Mouse (Mus musculus): ENCODE measurements around the gene Trim8. TPM values are rescaled to one million over a fixed set of nuclear protein-coding genes. Genes with fewer than 3 reads are reported as not detected.

Trim8 gene
- polyA plus RNA-seq, 1 experiment = not detected

- H3K4me1 ChIP-seq (ENCODE audit: control insufficient read depth, insufficient read depth, low read length) = peaks cover 75% of the 10 kb centered on the region
- 1% methylated on average over 20 of the region's 20 CpGs for WGBS
- peak overlapping the region; percentile 95 for H3K27ac ChIP-seq (ENCODE audit: insufficient read depth, low read depth, low read length)
- H3K4me3 ChIP-seq (ENCODE audit: insufficient read depth, low read depth, low read length) = peak overlapping the region; percentile 35
- TF ChIP-seq POLR2A (IDR thresholded peaks at IDR 0.05; ENCODE audit: insufficient read depth, low read depth, low read length) (no peak), CTCF (IDR thresholded peaks at IDR 0.05; ENCODE audit: insufficient read depth, low read depth, low read length) (no peak)
Observed at GRCm38 (mm10) chr19:46528529-46529213, 27.2 kb downstream of the Trim8 start.

DNA sequence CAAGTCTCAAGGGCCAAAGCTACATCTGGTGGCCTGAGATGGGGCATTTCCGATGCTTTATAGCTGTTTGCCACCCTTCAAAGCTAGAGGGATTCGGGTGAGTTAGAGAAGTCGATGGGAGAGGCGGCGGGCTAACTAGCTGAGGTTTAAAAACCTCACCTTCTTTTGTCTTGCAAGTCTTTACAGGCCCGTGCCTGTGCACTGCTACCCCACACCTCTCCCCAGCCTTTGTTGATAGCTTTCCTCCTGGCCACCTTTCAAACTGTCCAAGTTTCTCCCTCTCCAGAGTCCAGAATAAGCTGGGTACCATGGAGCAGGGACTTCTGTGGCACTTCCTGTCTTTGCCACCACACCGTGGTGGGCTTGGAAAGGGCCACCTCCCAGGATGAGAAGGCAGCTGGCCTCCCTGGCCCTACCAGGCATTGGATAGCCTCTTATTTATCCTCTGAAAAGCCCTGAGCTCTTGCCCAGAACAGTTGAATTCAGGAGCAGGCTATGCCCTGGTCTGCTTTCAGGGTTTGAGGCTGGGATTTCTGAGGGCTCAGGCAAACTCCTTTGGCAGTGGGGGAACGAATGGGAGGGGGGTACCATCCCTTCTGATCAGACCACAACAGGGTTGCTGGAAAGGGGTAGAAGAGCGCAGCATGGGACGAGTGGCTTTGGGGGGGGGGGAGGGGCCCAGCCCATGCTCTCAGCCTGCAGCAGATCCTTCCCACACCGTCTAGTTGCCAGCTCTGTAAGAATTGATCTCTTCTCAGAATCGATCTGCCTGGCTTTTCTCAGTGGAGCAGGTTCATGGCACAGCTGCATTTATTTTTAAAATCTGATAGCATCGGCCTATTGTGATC is 28.3 kb downstream of the Trim8 start:
- H3K4me3 ChIP-seq (ENCODE audit: insufficient read depth, low read depth, low read length) = no peak overlapping the region
- no peak for TF ChIP-seq POLR2A (IDR thresholded peaks at IDR 0.05; ENCODE audit: insufficient read depth, low read depth, low read length)
- no peak for TF ChIP-seq CTCF (IDR thresholded peaks at IDR 0.05; ENCODE audit: insufficient read depth, low read depth, low read length)
- H3K27ac ChIP-seq (ENCODE audit: insufficient read depth, low read depth, low read length) = peak overlapping the region; percentile 61
- H3K4me1 ChIP-seq (ENCODE audit: control insufficient read depth, insufficient read depth, low read length) = peaks cover 63% of the 10 kb centered on the region
- WGBS = 33% methylated on average over 13 of the region's 13 CpGs

DNA sequence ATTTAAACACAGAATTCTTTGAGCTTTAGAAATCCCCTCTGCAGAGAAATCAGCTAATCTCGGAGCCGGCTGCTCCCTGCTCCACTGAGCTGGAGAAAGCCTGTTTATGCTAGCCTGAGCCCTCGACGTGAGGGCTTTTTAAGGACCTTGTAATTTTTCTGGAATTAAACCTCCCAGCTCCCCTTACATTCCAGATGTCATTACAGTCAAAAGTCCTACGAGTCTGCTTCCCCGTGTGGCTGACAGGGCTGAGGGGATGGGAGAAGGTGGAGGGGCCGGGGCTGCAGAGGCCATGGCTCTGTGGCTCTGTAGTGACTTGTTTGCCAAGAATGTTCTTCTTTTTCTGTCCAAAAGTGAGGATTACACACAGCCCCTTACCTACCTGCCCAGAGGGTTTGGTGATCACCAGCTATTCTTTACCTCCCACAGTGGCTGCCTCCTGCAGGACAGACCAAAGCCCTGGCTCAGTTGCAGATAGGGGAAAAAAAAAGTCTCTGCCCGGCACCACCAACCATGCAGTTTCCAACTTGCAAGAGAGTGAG is 29.0 kb downstream of the Trim8 start:
- Histone ChIP-seq H3K4me3 (ENCODE audit: insufficient read depth, low read depth, low read length) (no peak overlapping the region), H3K4me1 (ENCODE audit: control insufficient read depth, insufficient read depth, low read length) (peaks cover 60% of the 10 kb centered on the region), H3K27ac (ENCODE audit: insufficient read depth, low read depth, low read length) (0 out of 2 replicates have a peak overlapping the region, but pooled peaks have one; percentile 18)
- TF ChIP-seq POLR2A (IDR thresholded peaks at IDR 0.05; ENCODE audit: insufficient read depth, low read depth, low read length) = no peak
- no peak for TF ChIP-seq CTCF (IDR thresholded peaks at IDR 0.05; ENCODE audit: insufficient read depth, low read depth, low read length)
- WGBS = 29% methylated on average over 8 of the region's 8 CpGs

- H3K4me1 ChIP-seq (ENCODE audit: control insufficient read depth, insufficient read depth, low read length) = peaks cover 56% of the 10 kb centered on the region
- no peak overlapping the region for H3K4me3 ChIP-seq (ENCODE audit: insufficient read depth, low read depth, low read length)
- peak overlapping the region; percentile 58 for H3K27ac ChIP-seq (ENCODE audit: insufficient read depth, low read depth, low read length)
- TF ChIP-seq CTCF (IDR thresholded peaks at IDR 0.05; ENCODE audit: insufficient read depth, low read depth, low read length) (no peak), POLR2A (IDR thresholded peaks at IDR 0.05; ENCODE audit: insufficient read depth, low read depth, low read length) (no peak)
- 13% methylated on average over 16 of the region's 16 CpGs for WGBS
Observed at GRCm38 (mm10) chr19:46531071-46532030, 29.8 kb downstream of the Trim8 start.

DNA sequence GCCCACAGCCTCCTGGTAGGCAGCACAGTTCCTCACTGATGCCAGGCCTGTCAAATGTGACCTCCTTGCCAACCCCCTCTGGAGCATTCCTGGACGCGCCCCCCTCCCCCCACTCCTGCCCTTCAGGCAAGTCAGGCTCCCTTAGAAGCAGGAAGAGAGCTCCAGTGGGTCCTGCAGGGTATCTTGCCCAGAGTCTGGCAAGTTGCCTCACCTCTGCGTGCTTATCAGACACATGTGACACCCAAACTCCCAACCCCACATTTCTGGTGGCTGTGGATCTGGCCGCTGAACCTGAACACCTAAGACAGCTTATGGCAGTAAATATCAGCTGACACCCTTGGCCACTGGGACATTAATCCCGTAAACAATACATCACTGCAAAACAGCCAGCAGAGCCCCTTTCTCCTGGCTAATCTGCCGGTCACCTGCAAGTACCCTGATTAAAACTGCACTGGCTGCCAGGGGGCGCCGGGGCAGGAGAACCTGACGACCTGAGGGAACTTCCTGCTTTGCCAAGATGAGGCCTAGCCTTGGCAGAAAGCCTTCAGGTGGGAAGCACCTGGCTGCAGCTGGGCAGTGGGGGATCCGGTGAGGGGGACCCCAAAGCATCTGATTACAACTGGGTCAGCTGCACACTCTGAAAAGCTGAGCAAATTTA is 30.7 kb downstream of the Trim8 start:
- Histone ChIP-seq H3K4me1 (ENCODE audit: control insufficient read depth, insufficient read depth, low read length) (peaks cover 55% of the 10 kb centered on the region), H3K4me3 (ENCODE audit: insufficient read depth, low read depth, low read length) (no peak overlapping the region), H3K27ac (ENCODE audit: insufficient read depth, low read depth, low read length) (no peak overlapping the region)
- TF ChIP-seq POLR2A (IDR thresholded peaks at IDR 0.05; ENCODE audit: insufficient read depth, low read depth, low read length) = no peak
- no peak for TF ChIP-seq CTCF (IDR thresholded peaks at IDR 0.05; ENCODE audit: insufficient read depth, low read depth, low read length)
- 28% methylated on average over 10 of the region's 10 CpGs for WGBS

DNA sequence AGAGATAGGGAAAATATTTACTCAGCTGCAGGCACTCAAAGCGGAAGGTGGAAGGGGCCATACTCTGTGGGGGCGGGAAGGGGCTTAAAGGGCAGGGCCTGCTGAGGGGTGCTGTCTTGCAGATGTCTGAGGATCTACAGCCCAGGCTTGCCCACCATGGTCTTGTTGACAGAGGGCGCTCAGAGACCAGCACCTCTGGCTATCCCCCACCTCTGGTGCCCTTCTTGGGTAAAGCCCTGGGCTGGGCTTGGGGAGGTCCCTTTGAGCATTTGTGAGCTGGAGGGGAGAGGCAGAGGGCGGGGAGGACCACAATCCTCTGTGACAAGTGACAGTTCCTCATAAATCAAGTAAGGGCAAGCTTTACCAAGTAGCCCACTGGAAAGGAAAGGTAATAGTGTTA is 31.6 kb downstream of the Trim8 start:
- H3K27ac ChIP-seq (ENCODE audit: insufficient read depth, low read depth, low read length) = no peak overlapping the region
- no peak overlapping the region for H3K4me3 ChIP-seq (ENCODE audit: insufficient read depth, low read depth, low read length)
- no peak for TF ChIP-seq POLR2A (IDR thresholded peaks at IDR 0.05; ENCODE audit: insufficient read depth, low read depth, low read length)
- no peak for TF ChIP-seq CTCF (IDR thresholded peaks at IDR 0.05; ENCODE audit: insufficient read depth, low read depth, low read length)
- 86% methylated on average over 4 of the region's 4 CpGs for WGBS
- peaks cover 47% of the 10 kb centered on the region for H3K4me1 ChIP-seq (ENCODE audit: control insufficient read depth, insufficient read depth, low read length)

DNA sequence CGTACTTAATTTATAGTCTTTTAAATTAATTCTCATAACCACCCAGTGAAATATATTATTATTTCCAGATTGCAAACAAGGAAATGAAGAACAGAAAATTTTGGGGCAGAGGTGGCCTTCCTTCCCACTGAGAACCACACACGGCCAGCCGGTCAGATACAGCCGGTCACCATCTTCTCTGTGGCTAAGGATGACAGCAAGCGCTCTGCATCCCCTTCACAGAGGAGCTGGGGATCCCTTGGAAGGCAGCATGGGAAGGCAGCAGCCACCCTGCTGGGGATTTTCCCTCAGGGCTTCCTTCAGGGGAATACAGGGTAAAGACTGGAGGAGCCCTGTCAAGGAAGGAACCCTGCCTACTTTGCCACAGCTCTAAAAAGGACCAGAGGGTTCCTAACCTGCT is 32.0 kb downstream of the Trim8 start:
- no peak overlapping the region for H3K4me3 ChIP-seq (ENCODE audit: insufficient read depth, low read depth, low read length)
- WGBS = 90% methylated on average over 5 of the region's 5 CpGs
- TF ChIP-seq POLR2A (IDR thresholded peaks at IDR 0.05; ENCODE audit: insufficient read depth, low read depth, low read length) (no peak), CTCF (IDR thresholded peaks at IDR 0.05; ENCODE audit: insufficient read depth, low read depth, low read length) (no peak)
- peaks cover 43% of the 10 kb centered on the region for H3K4me1 ChIP-seq (ENCODE audit: control insufficient read depth, insufficient read depth, low read length)
- no peak overlapping the region for H3K27ac ChIP-seq (ENCODE audit: insufficient read depth, low read depth, low read length)
